In genomic region chr9:46032190-46032589, GRCm38 (mm10) we compare ENCODE assay signal across 8 mouse cellular contexts. TPM values are rescaled to one million over a fixed set of nuclear protein-coding genes. Genes with fewer than 3 reads are reported as not detected.
DNase-seq lines count a peak whose midpoint lies in the region; ATAC-seq and TF ChIP-seq lines count a peak whose summit lies in the region.
"Had no signal": no experiment of that assay in that cellular context is flagged by ENCODE, and none has a peak within 500 bp of the region (broad histone marks: within the 10 kb centered on the region; RNA-seq: fewer than 3 reads in every experiment).

No protein-coding gene starts in this region.

- H3K4me2 ChIP-seq in limb, embryonic 12.5 days: peak overlapping the region; percentile 15; the same call in 1 of the 2 replicates
- H3K4me2 ChIP-seq in heart, postnatal 0 days (ENCODE audit: low read depth, low read length): peak overlapping the region; percentile 27
- H3K4me2 ChIP-seq in lung, embryonic 15.5 days: no peak overlapping the region
- H3K4me2 ChIP-seq: hindbrain, embryonic 15.5 days had no signal

- no peak overlapping the region for H3K27ac ChIP-seq in limb, embryonic 12.5 days
- no peak overlapping the region for H3K27ac ChIP-seq in limb, embryonic 10.5 days
- peak overlapping the region; percentile 63 for H3K27ac ChIP-seq in gastrocnemius, adult 2 months
- H3K27ac ChIP-seq in heart, postnatal 0 days (ENCODE audit: low read depth): peak overlapping the region; percentile 73
- H3K27ac ChIP-seq in lung, embryonic 15.5 days: 0 out of 2 replicates have a peak overlapping the region, but pooled peaks have one; percentile 24
- H3K27ac ChIP-seq: hindbrain, embryonic 15.5 days had no signal

- H3K4me3 ChIP-seq in limb, embryonic 12.5 days (replicated peaks): no peak overlapping the region
- H3K4me3 ChIP-seq in limb, embryonic 10.5 days: no peak overlapping the region
- peak overlapping the region; percentile 56 for H3K4me3 ChIP-seq in gastrocnemius, adult 2 months
- H3K4me3 ChIP-seq in heart, postnatal 0 days (ENCODE audit: low read depth, low read length): no peak overlapping the region; the same call in 1 of the 2 replicates
- H3K4me3 ChIP-seq in lung, embryonic 15.5 days: no peak overlapping the region
- H3K4me3 ChIP-seq: hindbrain, embryonic 15.5 days had no signal

- DNase-seq in limb, embryonic 10.5 days (ENCODE audit: low spot score): no peak
- DNase-seq in gastrocnemius, adult 2 months: peak; percentile 79
- peak; percentile 26 for DNase-seq in heart, postnatal 0 days (ENCODE audit: low spot score)
- no peak for DNase-seq in adrenal gland, postnatal 25 days
- no peak for DNase-seq in embryo, embryonic 9.5 days (ENCODE audit: extremely low spot score)

- TF ChIP-seq EP300 in heart, postnatal 0 days (IDR thresholded peaks at IDR 0.05; ENCODE audit: low read depth): no peak

- H3K9ac ChIP-seq in limb, embryonic 12.5 days (replicated peaks): no peak overlapping the region
- no peak overlapping the region for H3K9ac ChIP-seq in heart, postnatal 0 days (replicated peaks; ENCODE audit: low read depth, low read length)
- H3K9ac ChIP-seq in lung, embryonic 15.5 days: no peak overlapping the region
- H3K9ac ChIP-seq: hindbrain, embryonic 15.5 days had no signal

- H3K27me3 ChIP-seq in limb, embryonic 12.5 days: no peaks in the 10 kb centered on the region
- H3K27me3 ChIP-seq in limb, embryonic 10.5 days (ENCODE audit: low read depth, poor library complexity, severe bottlenecking): no peaks in the 10 kb centered on the region
- H3K27me3 ChIP-seq in heart, postnatal 0 days (ENCODE audit: control insufficient read depth, insufficient read depth, low read length): no peaks in the 10 kb centered on the region
- no peaks in the 10 kb centered on the region for H3K27me3 ChIP-seq in lung, embryonic 15.5 days
- H3K27me3 ChIP-seq: hindbrain, embryonic 15.5 days had no signal

- WGBS in limb, embryonic 12.5 days: 70% methylated on average over 6 of the region's 6 CpGs
- 79% methylated on average over 6 of the region's 6 CpGs for WGBS in limb, embryonic 10.5 days
- WGBS in heart, postnatal 0 days: 20% methylated on average over 6 of the region's 6 CpGs
- 53% methylated on average over 6 of the region's 6 CpGs for WGBS in lung, embryonic 15.5 days

- no peaks in the 10 kb centered on the region for H3K9me3 ChIP-seq in limb, embryonic 12.5 days
- H3K9me3 ChIP-seq in limb, embryonic 10.5 days (replicated peaks): no peaks in the 10 kb centered on the region
- H3K9me3 ChIP-seq in heart, postnatal 0 days (replicated peaks; ENCODE audit: control insufficient read depth, low read length): no peaks in the 10 kb centered on the region
- no peaks in the 10 kb centered on the region for H3K9me3 ChIP-seq in lung, embryonic 15.5 days
- H3K9me3 ChIP-seq: hindbrain, embryonic 15.5 days had no signal

- intact Hi-C loops in gastrocnemius, adult 2 months (cut with DNase I): loop anchor here (5.0 kb wide), 1 partner anchor 40 kb away; no protein-coding TSS in a partner anchor

- H3K36me3 ChIP-seq in limb, embryonic 12.5 days: no peaks in the 10 kb centered on the region
- H3K36me3 ChIP-seq in limb, embryonic 10.5 days: no peaks in the 10 kb centered on the region
- 0 out of 2 replicates have a peak, but pooled peaks cover 3% of the 10 kb centered on the region for H3K36me3 ChIP-seq in heart, postnatal 0 days (replicated peaks; ENCODE audit: control insufficient read depth, insufficient read depth, low read length)
- H3K36me3 ChIP-seq in lung, embryonic 15.5 days: no peaks in the 10 kb centered on the region
- H3K36me3 ChIP-seq: hindbrain, embryonic 15.5 days had no signal

- ATAC-seq in limb, embryonic 12.5 days (ENCODE audit: insufficient number of reproducible peaks, insufficient read depth, low FRiP score, low TSS enrichment, low read depth): no peak
- no peak for ATAC-seq in heart, postnatal 0 days (ENCODE audit: insufficient read depth, low read depth)
- ATAC-seq in lung, embryonic 15.5 days (ENCODE audit: borderline replicate concordance, extremely low read depth, low FRiP score, low TSS enrichment): no peak

- peaks cover 57% of the 10 kb centered on the region for H3K4me1 ChIP-seq in limb, embryonic 12.5 days (replicated peaks)
- peaks cover 64% of the 10 kb centered on the region for H3K4me1 ChIP-seq in limb, embryonic 10.5 days
- peaks cover 46% of the 10 kb centered on the region for H3K4me1 ChIP-seq in heart, postnatal 0 days (ENCODE audit: control insufficient read depth, insufficient read depth)
- peaks cover 54% of the 10 kb centered on the region for H3K4me1 ChIP-seq in lung, embryonic 15.5 days

- no peak for TF ChIP-seq CTCF in gastrocnemius, adult 2 months (IDR thresholded peaks at IDR 0.05)
- TF ChIP-seq CTCF in heart, postnatal 0 days (IDR thresholded peaks at IDR 0.05; ENCODE audit: low read depth): no peak

RNA-seq across cellular contexts. Expression of gene Sik3, which starts 19.6 kb away (rescaled TPM):
- polyA plus RNA-seq in limb, embryonic 12.5 days (2016; fragmentation: Nextera tagmentation; extraction: Ambion mirVana): 12.0 and 12.6 TPM in 2 replicates
- 10.6 and 11.3 TPM in 2 replicates for polyA plus RNA-seq in limb, embryonic 10.5 days (2016; fragmentation: Nextera tagmentation; extraction: Ambion mirVana)
- total RNA-seq in gastrocnemius, adult 2 months (2021): 10 to 100 TPM; 38.0 to 41.1 TPM
- 35.3 and 49.3 TPM in 2 replicates for total RNA-seq in heart, postnatal 0 days (2014; rRNA removed; ENCODE audit: low replicate concordance)
- 12.2 and 13.1 TPM in 2 replicates for polyA plus RNA-seq in heart, postnatal 0 days (2015; fragmentation: Nextera tagmentation; extraction: Ambion mirVana)
- polyA plus RNA-seq in lung, embryonic 15.5 days (2015; fragmentation: Nextera tagmentation; extraction: Ambion mirVana): 12.8 TPM in 2 replicates
- 57.3 and 63.2 TPM in 2 replicates for total RNA-seq in adrenal gland, postnatal 25 days (2021)

RNA-seq across cellular contexts. Expression of gene Pafah1b2, which starts 19.7 kb away (rescaled TPM):
- 220 and 234 TPM in 2 replicates for polyA plus RNA-seq in limb, embryonic 12.5 days (2016; fragmentation: Nextera tagmentation; extraction: Ambion mirVana)
- polyA plus RNA-seq in limb, embryonic 10.5 days (2016; fragmentation: Nextera tagmentation; extraction: Ambion mirVana): 246 and 265 TPM in 2 replicates
- total RNA-seq in gastrocnemius, adult 2 months (2021): 10 to 100 TPM; 28.0 to 29.5 TPM
- total RNA-seq in heart, postnatal 0 days (2014; rRNA removed; ENCODE audit: low replicate concordance): 41.0 and 50.3 TPM in 2 replicates
- polyA plus RNA-seq in heart, postnatal 0 days (2015; fragmentation: Nextera tagmentation; extraction: Ambion mirVana): 83.6 and 92.8 TPM in 2 replicates
- polyA plus RNA-seq in lung, embryonic 15.5 days (2015; fragmentation: Nextera tagmentation; extraction: Ambion mirVana): 174 and 175 TPM in 2 replicates
- total RNA-seq in adrenal gland, postnatal 25 days (2021): 112 and 146 TPM in 2 replicates

Comparison
In these comparisons a context has a peak if more than half of its experiments do, and no peak if none do; other contexts are left out.
1. H3K27ac ChIP-seq: peak in gastrocnemius, adult 2 months (single experiment), heart, postnatal 0 days (single experiment) and lung, embryonic 15.5 days (single experiment); none in limb, embryonic 12.5 days (single experiment) and limb, embryonic 10.5 days (single experiment).
2. DNase-seq: peak in gastrocnemius, adult 2 months (single experiment) and heart, postnatal 0 days (single experiment); none in limb, embryonic 10.5 days (single experiment), adrenal gland, postnatal 25 days (single experiment) and embryo, embryonic 9.5 days (single experiment).